Mouse (Mus musculus): Measurements from ENCODE around the gene Aco2.

The Aco2 gene

GRCm38 (mm10) chr15:81943176-81943749 is 71.2 kb downstream of the Aco2 start:
- no peak for DNase-seq (ENCODE audit: low read depth in 1 of 2, low spot score in 2 of 2)

GRCm38 (mm10) chr15:81949076-81949475 is 77.0 kb downstream of the Aco2 start:
- no peak for DNase-seq (ENCODE audit: low read depth in 1 of 2, low spot score in 2 of 2)

- no peak for DNase-seq (ENCODE audit: low read depth in 1 of 2, low spot score in 2 of 2)
These were observed 77.5 kb downstream of the Aco2 start for GRCm38 (mm10) chr15:81949476-81950131.

GRCm38 (mm10) chr15:81950716-81951115 is 78.6 kb downstream of the Aco2 start:
- no peak for DNase-seq (ENCODE audit: low read depth in 1 of 2, low spot score in 2 of 2)

GRCm38 (mm10) chr15:81951159-81951558 is 79.0 kb downstream of the Aco2 start:
- no peak for DNase-seq (ENCODE audit: low read depth in 1 of 2, low spot score in 2 of 2)

- no peak for DNase-seq (ENCODE audit: low read depth in 1 of 2, low spot score in 2 of 2)
These were observed 80.2 kb downstream of the Aco2 start for GRCm38 (mm10) chr15:81952310-81952709.

- no peak for DNase-seq (ENCODE audit: low read depth in 1 of 2, low spot score in 2 of 2)
These were observed 82.1 kb downstream of the Aco2 start for GRCm38 (mm10) chr15:81954151-81954583.

GRCm38 (mm10) chr15:81954716-81955115 is 82.6 kb downstream of the Aco2 start:
- no peak for DNase-seq (ENCODE audit: low read depth in 1 of 2, low spot score in 2 of 2)

- no peak for DNase-seq (ENCODE audit: low read depth in 1 of 2, low spot score in 2 of 2)
These were observed 83.3 kb downstream of the Aco2 start for GRCm38 (mm10) chr15:81955414-81955813.

GRCm38 (mm10) chr15:81956457-81956856 is 84.3 kb downstream of the Aco2 start:
- peak in 1 of 2 experiments; percentile 29 for DNase-seq (ENCODE audit: low read depth in 1 of 2, low spot score in 2 of 2)

- DNase-seq (ENCODE audit: low read depth in 1 of 2, low spot score in 2 of 2) = no peak
These were observed 85.5 kb downstream of the Aco2 start for GRCm38 (mm10) chr15:81957598-81957997.

- no peak for DNase-seq (ENCODE audit: low read depth in 1 of 2, low spot score in 2 of 2)
These were observed 86.8 kb downstream of the Aco2 start for GRCm38 (mm10) chr15:81958906-81959305.

GRCm38 (mm10) chr15:81960171-81961077 is 88.3 kb downstream of the Aco2 start, which contains the start of gene Pmm1:
Gene Pmm1 (minus strand): TSS chr15:81960930.
- peak; percentile 93 to 96 for DNase-seq (ENCODE audit: low read depth in 1 of 2, low spot score in 2 of 2)

GRCm38 (mm10) chr15:81961078-81961451 is 89.0 kb downstream of the Aco2 start:
- no peak for DNase-seq (ENCODE audit: low read depth in 1 of 2, low spot score in 2 of 2)

- no peak for DNase-seq (ENCODE audit: low read depth in 1 of 2, low spot score in 2 of 2)
These were observed 92.2 kb downstream of the Aco2 start for GRCm38 (mm10) chr15:81964262-81964661.
